Mouse (Mus musculus) embryo, embryonic 9.5 days (tissue): ENCODE measurements around the gene Oxnad1.

ENCODE experiments used
- DNase-seq: peaks from one replicate; pipeline ENCODE4 v3.0.0-alpha.2; 2017; ENCODE audit errors: extremely low spot score

Oxnad1 gene

GRCm38 (mm10) chr14:32084761-32085485 is at the start of gene Oxnad1:
Gene Oxnad1 (plus strand): TSS chr14:32085374.
- no peak for DNase-seq

GRCm38 (mm10) chr14:32036482-32036881 is 48.7 kb upstream of the Oxnad1 start:
- DNase-seq = no peak

- DNase-seq = no peak
Observed at GRCm38 (mm10) chr14:32037661-32038252, 47.4 kb upstream of the Oxnad1 start.

GRCm38 (mm10) chr14:32042108-32042507 is 43.1 kb upstream of the Oxnad1 start:
- DNase-seq = no peak

- no peak for DNase-seq
Observed at GRCm38 (mm10) chr14:32046357-32046756, 38.8 kb upstream of the Oxnad1 start.

- DNase-seq = no peak
Observed at GRCm38 (mm10) chr14:32050171-32050570, 35.0 kb upstream of the Oxnad1 start.

- DNase-seq = no peak
Observed at GRCm38 (mm10) chr14:32053895-32054294, 31.3 kb upstream of the Oxnad1 start.

- no peak for DNase-seq
Observed at GRCm38 (mm10) chr14:32054788-32055187, 30.4 kb upstream of the Oxnad1 start.

GRCm38 (mm10) chr14:32055781-32056180 is 29.4 kb upstream of the Oxnad1 start:
- DNase-seq = no peak

GRCm38 (mm10) chr14:32056675-32057074 is 28.5 kb upstream of the Oxnad1 start:
- no peak for DNase-seq

GRCm38 (mm10) chr14:32057664-32058063 is 27.5 kb upstream of the Oxnad1 start:
- DNase-seq = no peak

- DNase-seq = no peak
Observed at GRCm38 (mm10) chr14:32061398-32061797, 23.8 kb upstream of the Oxnad1 start.

- DNase-seq = no peak
Observed at GRCm38 (mm10) chr14:32072807-32073206, 12.4 kb upstream of the Oxnad1 start.

GRCm38 (mm10) chr14:32073211-32073685 is 11.9 kb upstream of the Oxnad1 start:
- DNase-seq = no peak

- DNase-seq = no peak
Observed at GRCm38 (mm10) chr14:32073901-32074300, 11.3 kb upstream of the Oxnad1 start.

GRCm38 (mm10) chr14:32076896-32077575 is 8.1 kb upstream of the Oxnad1 start:
- peak; percentile 81 for DNase-seq

- DNase-seq = no peak
Observed at GRCm38 (mm10) chr14:32081026-32081425, 4.1 kb upstream of the Oxnad1 start.

- DNase-seq = no peak
Observed at GRCm38 (mm10) chr14:32082891-32083290, 2.3 kb upstream of the Oxnad1 start.

GRCm38 (mm10) chr14:32083466-32083865 is 1.7 kb upstream of the Oxnad1 start:
- no peak for DNase-seq

- DNase-seq = peak; percentile 99
Observed at GRCm38 (mm10) chr14:32085486-32086201, 470 bp downstream of the Oxnad1 start, which contains the start of gene Dph3. Gene Dph3 (minus strand): TSS chr14:32085729.

GRCm38 (mm10) chr14:32086226-32086625 is 1.1 kb downstream of the Oxnad1 start:
- no peak for DNase-seq
